Mouse (Mus musculus): Measurements from ENCODE around the gene H2-T23. TPM values are rescaled to one million over a fixed set of nuclear protein-coding genes. Genes with fewer than 3 reads are reported as not detected.

H2-T23 gene
- polyA plus RNA-seq, 1 experiment = 457 TPM

- Histone ChIP-seq H3K4me1 (replicated peaks; ENCODE audit: control insufficient read depth, insufficient read depth, low read length) (peaks cover 15% of the 10 kb centered on the region), H3K4me3 (ENCODE audit: control insufficient read depth, insufficient read depth, low read length) (no peak overlapping the region), H3K27me3 (ENCODE audit: control insufficient read depth, insufficient read depth, low read length) (no peaks in the 10 kb centered on the region), H3K27ac (ENCODE audit: control insufficient read depth, insufficient read depth, low read length) (no peak overlapping the region), H3K36me3 (ENCODE audit: control insufficient read depth, insufficient read depth, low read length) (no peaks in the 10 kb centered on the region)
- TF ChIP-seq CTCF (IDR thresholded peaks at IDR 0.05; ENCODE audit: borderline replicate concordance, control insufficient read depth, extremely low read depth, insufficient read depth, low read length, poor library complexity) (no peak), POLR2A (IDR thresholded peaks at IDR 0.05; ENCODE audit: control insufficient read depth, extremely low read depth, insufficient read depth, low read length, poor library complexity) (no peak)
- WGBS = 97% methylated on average over 7 of the region's 7 CpGs
- DNase-seq = no peak
Measured at GRCm38 (mm10) chr17:36028879-36029619, 3.6 kb downstream of the H2-T23 start.

- H3K27me3 ChIP-seq (ENCODE audit: control insufficient read depth, insufficient read depth, low read length) = no peaks in the 10 kb centered on the region
- H3K4me3 ChIP-seq (ENCODE audit: control insufficient read depth, insufficient read depth, low read length) = no peak overlapping the region
- TF ChIP-seq POLR2A (IDR thresholded peaks at IDR 0.05; ENCODE audit: control insufficient read depth, extremely low read depth, insufficient read depth, low read length, poor library complexity) (no peak), CTCF (IDR thresholded peaks at IDR 0.05; ENCODE audit: borderline replicate concordance, control insufficient read depth, extremely low read depth, insufficient read depth, low read length, poor library complexity) (no peak)
- WGBS = 96% methylated on average over 4 of the region's 4 CpGs
- DNase-seq = no peak
- H3K27ac ChIP-seq (ENCODE audit: control insufficient read depth, insufficient read depth, low read length) = no peak overlapping the region
- H3K4me1 ChIP-seq (replicated peaks; ENCODE audit: control insufficient read depth, insufficient read depth, low read length) = peaks cover 26% of the 10 kb centered on the region
- H3K36me3 ChIP-seq (ENCODE audit: control insufficient read depth, insufficient read depth, low read length) = no peaks in the 10 kb centered on the region
Measured at GRCm38 (mm10) chr17:36027663-36028062, 5.0 kb downstream of the H2-T23 start.

GRCm38 (mm10) chr17:36025901-36026300, 6.8 kb downstream of the H2-T23 start:
- no peaks in the 10 kb centered on the region for H3K27me3 ChIP-seq (ENCODE audit: control insufficient read depth, insufficient read depth, low read length)
- TF ChIP-seq POLR2A (IDR thresholded peaks at IDR 0.05; ENCODE audit: control insufficient read depth, extremely low read depth, insufficient read depth, low read length, poor library complexity) (no peak), CTCF (IDR thresholded peaks at IDR 0.05; ENCODE audit: borderline replicate concordance, control insufficient read depth, extremely low read depth, insufficient read depth, low read length, poor library complexity) (no peak)
- no peak overlapping the region for H3K4me3 ChIP-seq (ENCODE audit: control insufficient read depth, insufficient read depth, low read length)
- H3K4me1 ChIP-seq (replicated peaks; ENCODE audit: control insufficient read depth, insufficient read depth, low read length) = peaks cover 28% of the 10 kb centered on the region
- DNase-seq = no peak
- H3K27ac ChIP-seq (ENCODE audit: control insufficient read depth, insufficient read depth, low read length) = no peak overlapping the region
- no peaks in the 10 kb centered on the region for H3K36me3 ChIP-seq (ENCODE audit: control insufficient read depth, insufficient read depth, low read length)
- 92% methylated on average over 4 of the region's 4 CpGs for WGBS

- Histone ChIP-seq H3K36me3 (ENCODE audit: control insufficient read depth, insufficient read depth, low read length) (no peaks in the 10 kb centered on the region), H3K4me3 (ENCODE audit: control insufficient read depth, insufficient read depth, low read length) (no peak overlapping the region), H3K4me1 (replicated peaks; ENCODE audit: control insufficient read depth, insufficient read depth, low read length) (peaks cover 21% of the 10 kb centered on the region), H3K27me3 (ENCODE audit: control insufficient read depth, insufficient read depth, low read length) (no peaks in the 10 kb centered on the region), H3K27ac (ENCODE audit: control insufficient read depth, insufficient read depth, low read length) (no peak overlapping the region)
- TF ChIP-seq CTCF (IDR thresholded peaks at IDR 0.05; ENCODE audit: borderline replicate concordance, control insufficient read depth, extremely low read depth, insufficient read depth, low read length, poor library complexity) (no peak), POLR2A (IDR thresholded peaks at IDR 0.05; ENCODE audit: control insufficient read depth, extremely low read depth, insufficient read depth, low read length, poor library complexity) (no peak)
- 93% methylated on average over 5 of the region's 5 CpGs for WGBS
- DNase-seq = no peak
Measured at GRCm38 (mm10) chr17:36025197-36025596, 7.5 kb downstream of the H2-T23 start.

GRCm38 (mm10) chr17:36023710-36024654, 8.7 kb downstream of the H2-T23 start:
- H3K4me3 ChIP-seq (ENCODE audit: control insufficient read depth, insufficient read depth, low read length) = no peak overlapping the region
- TF ChIP-seq CTCF (IDR thresholded peaks at IDR 0.05; ENCODE audit: borderline replicate concordance, control insufficient read depth, extremely low read depth, insufficient read depth, low read length, poor library complexity) (no peak), POLR2A (IDR thresholded peaks at IDR 0.05; ENCODE audit: control insufficient read depth, extremely low read depth, insufficient read depth, low read length, poor library complexity) (no peak)
- no peaks in the 10 kb centered on the region for H3K27me3 ChIP-seq (ENCODE audit: control insufficient read depth, insufficient read depth, low read length)
- 71% methylated on average over 9 of the region's 9 CpGs for WGBS
- peak overlapping the region; percentile 64 for H3K27ac ChIP-seq (ENCODE audit: control insufficient read depth, insufficient read depth, low read length)
- DNase-seq = peak; percentile 46
- H3K36me3 ChIP-seq (ENCODE audit: control insufficient read depth, insufficient read depth, low read length) = no peaks in the 10 kb centered on the region
- H3K4me1 ChIP-seq (replicated peaks; ENCODE audit: control insufficient read depth, insufficient read depth, low read length) = peaks cover 23% of the 10 kb centered on the region

GRCm38 (mm10) chr17:36022922-36023321, 9.7 kb downstream of the H2-T23 start:
- H3K4me1 ChIP-seq (replicated peaks; ENCODE audit: control insufficient read depth, insufficient read depth, low read length) = peaks cover 25% of the 10 kb centered on the region
- H3K36me3 ChIP-seq (ENCODE audit: control insufficient read depth, insufficient read depth, low read length) = no peaks in the 10 kb centered on the region
- TF ChIP-seq CTCF (IDR thresholded peaks at IDR 0.05; ENCODE audit: borderline replicate concordance, control insufficient read depth, extremely low read depth, insufficient read depth, low read length, poor library complexity) (no peak), POLR2A (IDR thresholded peaks at IDR 0.05; ENCODE audit: control insufficient read depth, extremely low read depth, insufficient read depth, low read length, poor library complexity) (no peak)
- no peak for DNase-seq
- H3K4me3 ChIP-seq (ENCODE audit: control insufficient read depth, insufficient read depth, low read length) = no peak overlapping the region
- WGBS = 90% methylated on average over 6 of the region's 6 CpGs
- no peaks in the 10 kb centered on the region for H3K27me3 ChIP-seq (ENCODE audit: control insufficient read depth, insufficient read depth, low read length)
- peak overlapping the region; percentile 50 for H3K27ac ChIP-seq (ENCODE audit: control insufficient read depth, insufficient read depth, low read length)
